Mouse (Mus musculus): Measurements from ENCODE around the gene Nemp1.

- TF ChIP-seq CTCF (IDR thresholded peaks at IDR 0.05; ENCODE audit: low read depth) (no peak), EP300 (IDR thresholded peaks at IDR 0.05; ENCODE audit: low read depth) (peak; percentile 51; the same call in 1 of the 2 replicates)
These were observed 45.3 kb upstream of the Nemp1 start for GRCm38 (mm10) chr10:127621191-127622056.
